Mouse (Mus musculus): ENCODE results near the gene Lrch2.
"Not testable (repeated sequence)": the region's sequence is repeated elsewhere in the genome, so short reads cannot be mapped to it uniquely, and the experiment has no call there.

The Lrch2 gene

GRCm38 (mm10) chrX:147553421-147554201, at the start of gene Lrch2:
Gene Lrch2, minus strand, starts transcription at chrX:147554081.
- DNase-seq (ENCODE audit: low spot score in 2 of 2) = no peak

DNA sequence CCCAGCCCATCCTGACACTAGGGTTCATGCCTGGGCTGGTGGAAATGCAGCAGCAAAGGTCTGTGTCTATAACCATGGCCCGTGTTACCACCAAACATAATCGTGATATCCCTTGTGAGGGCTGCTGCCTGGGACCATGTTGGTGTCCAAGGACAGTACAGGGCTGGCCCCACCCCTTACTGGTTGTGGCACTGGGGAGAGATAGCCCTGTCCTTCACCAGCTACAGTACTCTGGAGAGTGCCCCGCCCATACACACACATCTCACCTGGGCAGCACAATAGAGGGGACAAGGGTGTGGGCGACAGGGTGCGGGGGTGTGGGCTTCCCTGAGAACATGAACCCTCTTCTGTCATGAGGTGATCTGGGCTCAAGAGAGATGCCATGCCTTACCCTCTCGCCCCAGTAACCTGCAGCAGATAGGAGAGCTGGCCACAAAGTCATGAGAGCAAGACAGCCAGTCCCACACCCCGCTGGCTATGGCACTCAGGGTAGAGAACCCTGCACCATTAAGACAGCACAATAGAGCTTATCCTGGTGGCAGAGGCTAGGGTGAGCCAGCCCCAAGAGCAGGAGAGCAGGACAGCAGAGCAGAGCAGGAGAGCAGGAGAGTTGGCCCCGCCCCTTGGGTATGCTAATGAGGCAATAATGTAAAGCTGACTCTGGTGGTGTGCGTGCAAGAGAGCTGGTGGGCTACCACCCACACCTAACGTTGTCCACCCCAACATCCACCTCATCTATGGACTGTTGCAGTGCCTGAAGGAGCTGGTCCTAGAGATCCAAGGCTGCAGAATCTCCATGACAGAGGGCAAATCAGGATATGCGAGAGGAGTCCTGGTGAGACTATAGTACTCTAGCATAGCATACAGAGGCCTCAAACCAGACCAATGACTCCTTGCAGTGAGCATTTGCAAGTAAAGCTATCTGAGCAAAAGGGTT, 12.7 kb downstream of the Lrch2 start:
- DNase-seq (ENCODE audit: low spot score in 2 of 2) = no peak

GRCm38 (mm10) chrX:147538377-147538776, 15.5 kb downstream of the Lrch2 start:
- DNase-seq (ENCODE audit: low spot score in 2 of 2) = no peak

GRCm38 (mm10) chrX:147537117-147537516, 16.8 kb downstream of the Lrch2 start:
- DNase-seq (ENCODE audit: low spot score in 2 of 2) = not testable (repeated sequence)

- DNase-seq (ENCODE audit: low spot score in 2 of 2) = no peak
These were observed 18.3 kb downstream of the Lrch2 start for GRCm38 (mm10) chrX:147535616-147536015.

DNA sequence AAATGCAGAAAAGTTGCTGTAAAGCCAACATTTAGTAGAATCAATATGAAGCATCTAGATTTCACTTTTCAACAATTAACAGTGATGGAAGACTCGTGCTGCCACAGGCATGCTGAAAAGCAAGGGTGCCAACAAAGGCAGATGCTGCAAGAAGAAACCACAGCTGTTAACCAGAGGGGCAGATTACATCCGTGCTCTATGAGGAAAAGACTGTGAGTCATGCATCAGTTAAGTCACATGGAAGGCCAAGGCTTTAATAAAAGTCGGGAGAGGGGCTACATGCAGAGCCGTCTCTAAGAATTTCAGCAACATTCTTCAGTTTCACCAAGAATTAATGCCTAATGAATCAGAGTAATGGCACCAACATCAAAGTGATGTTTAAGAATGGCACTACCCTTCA, 22.2 kb downstream of the Lrch2 start:
- no peak for DNase-seq (ENCODE audit: low spot score in 2 of 2)

DNA sequence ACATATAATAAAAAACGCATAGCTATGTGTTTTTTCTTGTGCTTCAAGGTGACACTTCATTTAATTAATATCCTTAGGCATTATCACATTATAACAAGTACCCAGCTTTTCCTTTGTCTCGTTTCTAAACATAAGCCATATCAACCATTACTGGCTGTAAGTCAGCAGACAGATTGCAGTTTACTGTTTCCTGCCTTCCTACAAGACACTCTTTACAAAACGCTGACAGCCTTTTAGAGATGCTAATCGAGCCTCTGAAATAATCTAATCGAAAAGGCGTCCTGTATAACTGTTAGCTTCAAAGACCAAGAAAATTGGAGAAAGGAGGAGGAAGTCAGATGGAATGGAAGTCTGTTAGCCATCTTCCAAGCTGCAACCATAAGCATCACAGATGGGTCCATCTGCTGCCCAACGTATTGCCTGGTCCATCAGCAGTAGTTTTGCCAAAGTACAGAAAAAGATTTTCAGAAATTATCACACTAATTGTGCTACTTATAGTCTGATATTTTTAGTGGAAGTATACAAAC, 26.2 kb downstream of the Lrch2 start:
- DNase-seq (ENCODE audit: low spot score in 2 of 2) = no peak

GRCm38 (mm10) chrX:147489551-147489950, 64.3 kb downstream of the Lrch2 start:
- DNase-seq (ENCODE audit: low spot score in 2 of 2) = no peak

GRCm38 (mm10) chrX:147453610-147454009, 100.3 kb downstream of the Lrch2 start, which contains the start of gene Vmn1r239-ps:
Gene Vmn1r239-ps, minus strand, starts transcription at chrX:147453710.
- not testable (repeated sequence) for DNase-seq (ENCODE audit: low spot score in 2 of 2)

DNA sequence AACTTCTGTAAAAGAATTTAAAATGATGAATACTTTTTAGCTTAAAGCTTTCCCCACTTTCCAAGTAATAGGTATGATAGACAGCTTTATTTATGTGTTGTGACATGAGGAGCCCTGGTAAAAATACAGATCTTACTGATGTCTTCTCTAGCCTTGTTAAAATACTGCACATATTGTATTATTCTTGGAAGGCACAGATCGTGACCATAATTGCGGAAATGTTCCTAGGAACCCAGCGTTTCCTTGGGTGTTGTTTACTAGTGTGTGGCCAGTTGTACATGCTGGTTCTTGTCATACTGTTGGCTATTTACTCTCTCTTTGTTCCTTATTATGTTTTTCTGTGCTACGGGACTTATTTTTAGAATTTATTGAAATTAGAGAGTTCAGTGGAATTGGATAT, 110.5 kb downstream of the Lrch2 start:
- DNase-seq (ENCODE audit: low spot score in 2 of 2) = no peak

- DNase-seq (ENCODE audit: low spot score in 2 of 2) = no peak
These were observed 118.5 kb downstream of the Lrch2 start for GRCm38 (mm10) chrX:147435400-147435799.

DNA sequence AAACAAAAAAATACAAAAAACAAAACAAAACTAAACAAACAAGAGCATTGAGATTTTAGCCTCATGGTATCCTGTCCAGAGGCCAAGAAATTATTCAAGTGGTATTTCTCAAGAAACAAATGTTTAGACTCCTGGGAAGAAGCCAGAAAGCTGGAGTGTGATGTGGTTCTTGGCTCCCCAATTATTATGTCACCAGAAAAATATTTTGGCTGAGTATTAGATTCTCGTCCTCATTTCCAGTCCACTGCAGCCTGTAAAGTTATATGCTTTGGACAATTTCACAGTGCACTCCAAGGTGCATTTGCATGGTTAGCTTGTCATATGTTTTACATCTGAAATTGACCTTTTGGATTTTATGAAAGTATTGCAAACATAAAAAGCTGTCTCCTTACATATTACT, 124.1 kb downstream of the Lrch2 start:
- DNase-seq (ENCODE audit: low spot score in 2 of 2) = no peak

GRCm38 (mm10) chrX:147429129-147429528, 124.8 kb downstream of the Lrch2 start, which contains the start of gene Il13ra2:
Gene Il13ra2, minus strand, starts transcription at chrX:147429192.
- no peak for DNase-seq (ENCODE audit: low spot score in 2 of 2)
